Mouse (Mus musculus): ENCODE data around the gene Mroh8. TPM values are rescaled to one million over a fixed set of nuclear protein-coding genes. Genes with fewer than 3 reads are reported as not detected.

The Mroh8 gene
- polyA plus RNA-seq, 1 experiment = 71.3 TPM

- H3K27me3 ChIP-seq (ENCODE audit: control insufficient read depth, insufficient read depth, low read length) = no peaks in the 10 kb centered on the region
- no peaks in the 10 kb centered on the region for H3K4me1 ChIP-seq (ENCODE audit: control insufficient read depth, insufficient read depth, low read length)
- peaks cover 6% of the 10 kb centered on the region for H3K36me3 ChIP-seq (ENCODE audit: control insufficient read depth, insufficient read depth, low read length)
- no peak overlapping the region for H3K27ac ChIP-seq (ENCODE audit: control insufficient read depth, insufficient read depth, low read depth, low read length)
- TF ChIP-seq CTCF (IDR thresholded peaks at IDR 0.05; ENCODE audit: control insufficient read depth, insufficient read depth, insufficient replicate concordance, low read depth, low read length) = no peak
- no peak for TF ChIP-seq POLR2A (IDR thresholded peaks at IDR 0.05; ENCODE audit: control insufficient read depth, low read depth, low read length)
- no peak overlapping the region for H3K4me3 ChIP-seq (ENCODE audit: control insufficient read depth, low read depth, low read length)
Observed at GRCm38 (mm10) chr2:157288996-157289395, 9.6 kb upstream of the Mroh8 start.

- H3K4me1 ChIP-seq (ENCODE audit: control insufficient read depth, insufficient read depth, low read length) = no peaks in the 10 kb centered on the region
- H3K27me3 ChIP-seq (ENCODE audit: control insufficient read depth, insufficient read depth, low read length) = no peaks in the 10 kb centered on the region
- TF ChIP-seq POLR2A (IDR thresholded peaks at IDR 0.05; ENCODE audit: control insufficient read depth, low read depth, low read length) (no peak), CTCF (IDR thresholded peaks at IDR 0.05; ENCODE audit: control insufficient read depth, insufficient read depth, insufficient replicate concordance, low read depth, low read length) (no peak)
- H3K4me3 ChIP-seq (ENCODE audit: control insufficient read depth, low read depth, low read length) = no peak overlapping the region
- peaks cover 6% of the 10 kb centered on the region for H3K36me3 ChIP-seq (ENCODE audit: control insufficient read depth, insufficient read depth, low read length)
- H3K27ac ChIP-seq (ENCODE audit: control insufficient read depth, insufficient read depth, low read depth, low read length) = no peak overlapping the region
Observed at GRCm38 (mm10) chr2:157287542-157287941, 8.2 kb upstream of the Mroh8 start.

- H3K4me1 ChIP-seq (ENCODE audit: control insufficient read depth, insufficient read depth, low read length) = peaks cover 2% of the 10 kb centered on the region; the same call in 1 of the 2 replicates
- no peak for TF ChIP-seq CTCF (IDR thresholded peaks at IDR 0.05; ENCODE audit: control insufficient read depth, insufficient read depth, insufficient replicate concordance, low read depth, low read length)
- TF ChIP-seq POLR2A (IDR thresholded peaks at IDR 0.05; ENCODE audit: control insufficient read depth, low read depth, low read length) = no peak
- no peak overlapping the region for H3K27ac ChIP-seq (ENCODE audit: control insufficient read depth, insufficient read depth, low read depth, low read length)
- H3K27me3 ChIP-seq (ENCODE audit: control insufficient read depth, insufficient read depth, low read length) = no peaks in the 10 kb centered on the region
- no peak overlapping the region for H3K4me3 ChIP-seq (ENCODE audit: control insufficient read depth, low read depth, low read length)
- peaks cover 1% of the 10 kb centered on the region for H3K36me3 ChIP-seq (ENCODE audit: control insufficient read depth, insufficient read depth, low read length)
Observed at GRCm38 (mm10) chr2:157283321-157283720, 4.0 kb upstream of the Mroh8 start.

GRCm38 (mm10) chr2:157278717-157279415 is 483 bp downstream of the Mroh8 start, which contains the start of gene Rpn2:
Gene Rpn2, plus strand, starts transcription at chr2:157279017.
- TF ChIP-seq CTCF (IDR thresholded peaks at IDR 0.05; ENCODE audit: control insufficient read depth, insufficient read depth, insufficient replicate concordance, low read depth, low read length) (no peak), POLR2A (IDR thresholded peaks at IDR 0.05; ENCODE audit: control insufficient read depth, low read depth, low read length) (peak; percentile 16; the same call in 1 of the 2 replicates)
- H3K27ac ChIP-seq (ENCODE audit: control insufficient read depth, insufficient read depth, low read depth, low read length) = peak within 1 kb of the TSS; percentile 98
- H3K4me1 ChIP-seq (ENCODE audit: control insufficient read depth, insufficient read depth, low read length) = peaks cover 5% of the 10 kb centered on the region; the same call in 1 of the 2 replicates
- H3K36me3 ChIP-seq (ENCODE audit: control insufficient read depth, insufficient read depth, low read length) = no peaks in the 10 kb centered on the region; the same call in 1 of the 2 replicates
- H3K27me3 ChIP-seq (ENCODE audit: control insufficient read depth, insufficient read depth, low read length) = no peaks in the 10 kb centered on the region
- peak within 1 kb of the TSS; percentile 95 for H3K4me3 ChIP-seq (ENCODE audit: control insufficient read depth, low read depth, low read length)

- Histone ChIP-seq H3K4me3 (ENCODE audit: control insufficient read depth, low read depth, low read length) (no peak overlapping the region), H3K4me1 (ENCODE audit: control insufficient read depth, insufficient read depth, low read length) (no peaks in the 10 kb centered on the region), H3K27me3 (ENCODE audit: control insufficient read depth, insufficient read depth, low read length) (no peaks in the 10 kb centered on the region), H3K36me3 (ENCODE audit: control insufficient read depth, insufficient read depth, low read length) (no peaks in the 10 kb centered on the region), H3K27ac (ENCODE audit: control insufficient read depth, insufficient read depth, low read depth, low read length) (no peak overlapping the region)
- no peak for TF ChIP-seq CTCF (IDR thresholded peaks at IDR 0.05; ENCODE audit: control insufficient read depth, insufficient read depth, insufficient replicate concordance, low read depth, low read length)
- no peak for TF ChIP-seq POLR2A (IDR thresholded peaks at IDR 0.05; ENCODE audit: control insufficient read depth, low read depth, low read length)
Observed at GRCm38 (mm10) chr2:157263832-157264231, 15.5 kb downstream of the Mroh8 start.

GRCm38 (mm10) chr2:157263101-157263500 is 16.2 kb downstream of the Mroh8 start:
- Histone ChIP-seq H3K36me3 (ENCODE audit: control insufficient read depth, insufficient read depth, low read length) (no peaks in the 10 kb centered on the region), H3K4me1 (ENCODE audit: control insufficient read depth, insufficient read depth, low read length) (no peaks in the 10 kb centered on the region), H3K27me3 (ENCODE audit: control insufficient read depth, insufficient read depth, low read length) (no peaks in the 10 kb centered on the region), H3K4me3 (ENCODE audit: control insufficient read depth, low read depth, low read length) (no peak overlapping the region), H3K27ac (ENCODE audit: control insufficient read depth, insufficient read depth, low read depth, low read length) (no peak overlapping the region)
- TF ChIP-seq POLR2A (IDR thresholded peaks at IDR 0.05; ENCODE audit: control insufficient read depth, low read depth, low read length) (no peak), CTCF (IDR thresholded peaks at IDR 0.05; ENCODE audit: control insufficient read depth, insufficient read depth, insufficient replicate concordance, low read depth, low read length) (no peak)

DNA sequence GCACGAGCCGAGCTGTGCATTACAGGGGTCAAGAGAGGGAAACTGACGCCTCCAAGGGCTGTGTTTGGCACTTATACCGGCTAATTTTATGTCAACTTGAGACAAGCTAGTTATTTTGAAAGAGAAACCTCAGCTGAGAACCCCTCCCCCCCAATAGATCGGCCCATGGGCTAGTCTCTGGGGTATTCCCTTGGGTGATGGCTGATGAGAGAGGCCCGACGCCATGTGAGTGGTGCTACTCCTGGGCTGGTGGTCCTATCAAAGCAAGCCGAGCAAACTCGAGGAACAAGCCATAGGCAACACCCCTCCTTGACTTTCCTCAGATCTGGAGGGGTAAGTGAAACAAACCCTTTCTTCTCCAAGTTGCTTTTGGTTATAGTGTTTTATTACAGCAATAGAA is 16.8 kb downstream of the Mroh8 start:
- TF ChIP-seq POLR2A (IDR thresholded peaks at IDR 0.05; ENCODE audit: control insufficient read depth, low read depth, low read length) (no peak), CTCF (IDR thresholded peaks at IDR 0.05; ENCODE audit: control insufficient read depth, insufficient read depth, insufficient replicate concordance, low read depth, low read length) (no peak)
- H3K27me3 ChIP-seq (ENCODE audit: control insufficient read depth, insufficient read depth, low read length) = no peaks in the 10 kb centered on the region
- no peaks in the 10 kb centered on the region for H3K4me1 ChIP-seq (ENCODE audit: control insufficient read depth, insufficient read depth, low read length)
- no peak overlapping the region for H3K27ac ChIP-seq (ENCODE audit: control insufficient read depth, insufficient read depth, low read depth, low read length)
- H3K36me3 ChIP-seq (ENCODE audit: control insufficient read depth, insufficient read depth, low read length) = no peaks in the 10 kb centered on the region
- H3K4me3 ChIP-seq (ENCODE audit: control insufficient read depth, low read depth, low read length) = no peak overlapping the region
